Comparison of ENCODE assay signal across 26 mouse cellular contexts in genomic region chr19:56687676-56688075, GRCm38 (mm10). TPM values are rescaled to one million over a fixed set of nuclear protein-coding genes. Genes with fewer than 3 reads are reported as not detected.
DNase-seq lines count a peak whose midpoint lies in the region; ATAC-seq and TF ChIP-seq lines count a peak whose summit lies in the region.
"Had no signal": no experiment of that assay in that cellular context is flagged by ENCODE, and none has a peak within 500 bp of the region (broad histone marks: within the 10 kb centered on the region; RNA-seq: fewer than 3 reads in every experiment).

No protein-coding gene starts in this region.

- H3K36me3 ChIP-seq in heart, embryonic 10.5 days = no peaks in the 10 kb centered on the region
- no peaks in the 10 kb centered on the region; the same call in 1 of the 2 replicates for H3K36me3 ChIP-seq in heart, adult 2 months (ENCODE audit: control insufficient read depth, insufficient read depth, low read length)
- no peaks in the 10 kb centered on the region for H3K36me3 ChIP-seq in E14TG2a.4 (ENCODE audit: insufficient read depth, low read length)
- H3K36me3 ChIP-seq in hindbrain, embryonic 16.5 days (ENCODE audit: control insufficient read depth, insufficient read depth, low read length) = no peaks in the 10 kb centered on the region
- H3K36me3 ChIP-seq: embryonic facial prominence, embryonic 13.5 days; embryonic facial prominence, embryonic 15.5 days; forebrain, embryonic 10.5 days; forebrain, embryonic 12.5 days had no signal

- H3K27me3 ChIP-seq in heart, embryonic 10.5 days (ENCODE audit: insufficient read depth, poor library complexity, severe bottlenecking) = peaks cover 8% of the 10 kb centered on the region; the same call in 1 of the 2 replicates
- no peaks in the 10 kb centered on the region for H3K27me3 ChIP-seq in heart, adult 2 months (ENCODE audit: control insufficient read depth, insufficient read depth, low read length)
- peaks cover 29% of the 10 kb centered on the region for H3K27me3 ChIP-seq in E14TG2a.4 (ENCODE audit: insufficient read depth, low read length)
- no peaks in the 10 kb centered on the region for H3K27me3 ChIP-seq in hindbrain, embryonic 16.5 days (replicated peaks; ENCODE audit: control insufficient read depth, insufficient read depth, low read length)
- H3K27me3 ChIP-seq: embryonic facial prominence, embryonic 13.5 days; embryonic facial prominence, embryonic 15.5 days had no signal

- no peak overlapping the region for H3K4me3 ChIP-seq in heart, embryonic 10.5 days
- H3K4me3 ChIP-seq in heart, adult 2 months = no peak overlapping the region
- H3K4me3 ChIP-seq in E14TG2a.4 (replicated peaks; ENCODE audit: low read length) = peak overlapping the region; percentile 46
- no peak overlapping the region for H3K4me3 ChIP-seq in hindbrain, embryonic 16.5 days (ENCODE audit: low read length)
- H3K4me3 ChIP-seq: embryonic facial prominence, embryonic 13.5 days; embryonic facial prominence, embryonic 15.5 days; erythroblast, embryonic 14.5 days; forebrain, embryonic 10.5 days; forebrain, embryonic 12.5 days had no signal

- no peak for TF ChIP-seq EP300 in heart, adult 2 months (IDR thresholded peaks at IDR 0.05; ENCODE audit: insufficient read depth, low read depth, low read length)

- no peak overlapping the region for H3K9ac ChIP-seq in heart, adult 2 months (ENCODE audit: low read depth, low read length)
- no peak overlapping the region for H3K9ac ChIP-seq in hindbrain, embryonic 16.5 days (ENCODE audit: low read depth, low read length)
- H3K9ac ChIP-seq: embryonic facial prominence, embryonic 13.5 days; embryonic facial prominence, embryonic 15.5 days; forebrain, embryonic 12.5 days had no signal

- H3K79me2 ChIP-seq in heart, adult 2 months (replicated peaks; ENCODE audit: control insufficient read depth, insufficient read depth, low read length) = no peaks in the 10 kb centered on the region

- ATAC-seq in hindbrain, embryonic 16.5 days = no peak
- ATAC-seq: forebrain, embryonic 14.5 days; forebrain, embryonic 16.5 days had no signal

- no peak for TF ChIP-seq POLR2A in heart, adult 2 months (IDR thresholded peaks at IDR 0.05; ENCODE audit: insufficient read depth, low read depth, low read length)

- no peak overlapping the region for H3K4me2 ChIP-seq in hindbrain, embryonic 16.5 days (ENCODE audit: low read length)
- H3K4me2 ChIP-seq: embryonic facial prominence, embryonic 13.5 days; embryonic facial prominence, embryonic 15.5 days; forebrain, embryonic 12.5 days had no signal

- TF ChIP-seq CTCF in heart, adult 2 months (IDR thresholded peaks at IDR 0.05) = no peak
- TF ChIP-seq CTCF in E14TG2a.4 (conservative IDR thresholded peaks at IDR 0.05; ENCODE audit: low read length) = no peak

- WGBS in heart, embryonic 10.5 days = 84% methylated on average over 10 of the region's 10 CpGs
- WGBS in heart, adult 2 months = 93% methylated on average over 10 of the region's 10 CpGs
- 86% methylated on average over 10 of the region's 10 CpGs for WGBS in hindbrain, embryonic 16.5 days

- H3K4me1 ChIP-seq in heart, embryonic 10.5 days = peaks cover 38% of the 10 kb centered on the region
- peaks cover 6% of the 10 kb centered on the region for H3K4me1 ChIP-seq in heart, adult 2 months (ENCODE audit: control insufficient read depth, insufficient read depth, low read length)
- peaks cover 20% of the 10 kb centered on the region for H3K4me1 ChIP-seq in E14TG2a.4 (replicated peaks; ENCODE audit: low read depth, low read length)
- H3K4me1 ChIP-seq in hindbrain, embryonic 16.5 days (ENCODE audit: control insufficient read depth, insufficient read depth, low read depth, low read length) = no peaks in the 10 kb centered on the region

- peak overlapping the region; percentile 64; the same call in 1 of the 2 replicates for H3K27ac ChIP-seq in heart, embryonic 10.5 days
- no peak overlapping the region for H3K27ac ChIP-seq in heart, adult 2 months
- H3K27ac ChIP-seq in hindbrain, embryonic 16.5 days (ENCODE audit: low read depth, low read length) = no peak overlapping the region
- H3K27ac ChIP-seq: embryonic facial prominence, embryonic 13.5 days; embryonic facial prominence, embryonic 15.5 days; forebrain, embryonic 10.5 days; forebrain, embryonic 12.5 days had no signal

- no peaks in the 10 kb centered on the region for H3K9me3 ChIP-seq in heart, embryonic 10.5 days
- H3K9me3 ChIP-seq in E14TG2a.4 (ENCODE audit: low read length) = no peaks in the 10 kb centered on the region
- H3K9me3 ChIP-seq in hindbrain, embryonic 16.5 days (ENCODE audit: control insufficient read depth, low read length) = no peaks in the 10 kb centered on the region
- H3K9me3 ChIP-seq: embryonic facial prominence, embryonic 13.5 days; embryonic facial prominence, embryonic 15.5 days; forebrain, embryonic 10.5 days; forebrain, embryonic 12.5 days had no signal

- DNase-seq in heart, embryonic 10.5 days (ENCODE audit: low spot score) = no peak
- no peak for DNase-seq in heart, adult 2 months
- DNase-seq in thymus, postnatal 14 days = peak; percentile 19
- no peak for DNase-seq in thymus, adult 18-20 months
- DNase-seq in R1 (ENCODE audit: low read depth, low spot score) = peak; percentile 72
- DNase-seq in B cell, adult 2 months = no peak
- DNase-seq: adrenal gland, adult 2 months; adrenal gland, postnatal 10 days; adrenal gland, postnatal 25 days; cerebellum, adult 11 months; cerebellum, adult 18-20 months; cerebellum, adult 8-10 months; cerebellum, adult 9-11 months; cerebellum, postnatal 36 days; embryo, embryonic 11 days had no signal

- intact Hi-C loops in heart, adult 2 months (cut with DNase I) = no loop called here

RNA-seq across cellular contexts. Expression of gene Adrb1, which starts 34.3 kb away (rescaled TPM):
- polyA plus RNA-seq in heart, embryonic 10.5 days (2016; fragmentation: Nextera tagmentation; extraction: Ambion mirVana) = 0.65 and 1.3 TPM in 2 replicates
- 10 to 100 TPM; 18.0 to 28.4 TPM for total RNA-seq in heart, adult 2 months (2021)
- 18.3 and 20.5 TPM in 2 replicates for polyA plus RNA-seq in heart, adult 2 months (2012; rRNA removed)
- 0.56 and 0.71 TPM in 2 replicates for polyA plus RNA-seq in hindbrain, embryonic 16.5 days (2015; fragmentation: Nextera tagmentation; extraction: Ambion mirVana)
- total RNA-seq: common myeloid progenitor, adult 5-6 weeks; MEL had no signal

Comparison
In these comparisons a context has a peak if more than half of its experiments do, and no peak if none do; other contexts are left out.
1. DNase-seq: peak in thymus, postnatal 14 days (single experiment) and R1 (single experiment); none in heart, embryonic 10.5 days (single experiment), heart, adult 2 months (0 of 2), thymus, adult 18-20 months (0 of 2) and B cell, adult 2 months (0 of 2).